Mouse (Mus musculus) small intestine, adult 2 months (tissue): Measurements from ENCODE around the gene Hist1h2bk. TPM values are rescaled to one million over a fixed set of nuclear protein-coding genes. Genes with fewer than 3 reads are reported as not detected.

Source experiments
- H3K27ac ChIP-seq: fragments of 200-500 bp; 2 replicates; pipeline ENCODE4 v1.5.1; 2012; ENCODE audit warnings: low read depth, low read length, control low read depth, inconsistent platforms; ENCODE audit not compliant: insufficient read depth
- H3K27me3 ChIP-seq: fragments of 200-500 bp; 2 replicates; pipeline ENCODE4 v1.6.1; 2012; ENCODE audit warnings: mild to moderate bottlenecking, moderate library complexity, low read length, inconsistent platforms; ENCODE audit not compliant: control insufficient read depth, insufficient read depth
- H3K36me3 ChIP-seq: fragments of 200-500 bp; 2 replicates; pipeline ENCODE4 v1.6.1; 2012; ENCODE audit warnings: mild to moderate bottlenecking, low read length, control low read depth, inconsistent platforms; ENCODE audit not compliant: control insufficient read depth, insufficient read depth
- H3K4me1 ChIP-seq: fragments of 200-500 bp; 2 replicates; pipeline ENCODE4 v1.6.1; 2012; ENCODE audit warnings: low read length, inconsistent platforms, mixed read lengths; ENCODE audit not compliant: control insufficient read depth, insufficient read depth, insufficient read length
- H3K4me3 ChIP-seq: fragments of 200-500 bp; 2 replicates; pipeline ENCODE4 v1.5.1; 2012; ENCODE audit warnings: low read depth, mild to moderate bottlenecking, control low read depth, inconsistent platforms, low read length, moderate library complexity
- CTCF ChIP-seq: fragments of 200-500 bp; IDR thresholded peaks from 2 replicates; pipeline ENCODE4 v1.5.1; 2012; ENCODE audit warnings: low read depth, mild to moderate bottlenecking, control low read depth, inconsistent platforms, low read length, moderate library complexity, mixed read lengths; ENCODE audit not compliant: insufficient replicate concordance, insufficient read length; ENCODE audit errors: extremely low read depth
- POLR2A ChIP-seq: fragments of 200-500 bp; IDR thresholded peaks from 2 replicates; pipeline ENCODE4 v1.6.1; 2012; ENCODE audit warnings: low read depth, mild to moderate bottlenecking, control low read depth, inconsistent platforms, low read length, moderate library complexity
- WGBS: fragments of 180-500 bp; shearing (Covaris S2); methylation state at CpG from one replicate; pipeline ENCODE4 v1.1.7; 2018; 5-methylcytosine and 5-hydroxymethylcytosine counted together
- polyA plus RNA-seq: library from polyadenylated mRNA; depleted of rRNA; stranded (reverse); fragments of >200 nt; gene quantifications from 2 replicates; pipeline ENCODE4 v1.2.3, GENCODE M21; 2012

Hist1h2bk gene
- polyA plus RNA-seq, 1 experiment, result 41.4 TPM

DNA sequence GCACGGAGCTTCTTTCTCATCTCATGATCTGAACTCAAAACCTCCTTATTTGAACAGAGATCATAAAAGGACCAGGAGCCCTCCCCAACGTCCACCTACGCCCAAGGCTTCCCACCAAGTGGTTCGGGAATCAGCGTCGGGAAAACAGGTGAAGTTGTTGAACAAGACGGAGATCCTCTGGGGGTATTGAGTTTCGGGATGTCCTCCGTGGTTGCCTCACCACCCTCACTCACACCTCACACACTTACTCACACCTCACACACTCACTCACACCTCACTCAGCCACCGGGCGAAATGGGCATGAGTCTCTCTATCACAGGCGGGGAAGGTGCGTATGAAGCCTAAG lies 38.9 kb upstream of the Hist1h2bk start:
- TF ChIP-seq CTCF, result no peak
- TF ChIP-seq POLR2A, result no peak
- 9% methylated on average over 13 of the region's 13 CpGs for WGBS
- peaks cover 59% of the 10 kb centered on the region for H3K27me3 ChIP-seq
- H3K4me3 ChIP-seq, result peak overlapping the region; percentile 24
- H3K27ac ChIP-seq, result no peak overlapping the region
- no peaks in the 10 kb centered on the region for H3K36me3 ChIP-seq
- peaks cover 6% of the 10 kb centered on the region; the same call in 1 of the 2 replicates for H3K4me1 ChIP-seq

DNA sequence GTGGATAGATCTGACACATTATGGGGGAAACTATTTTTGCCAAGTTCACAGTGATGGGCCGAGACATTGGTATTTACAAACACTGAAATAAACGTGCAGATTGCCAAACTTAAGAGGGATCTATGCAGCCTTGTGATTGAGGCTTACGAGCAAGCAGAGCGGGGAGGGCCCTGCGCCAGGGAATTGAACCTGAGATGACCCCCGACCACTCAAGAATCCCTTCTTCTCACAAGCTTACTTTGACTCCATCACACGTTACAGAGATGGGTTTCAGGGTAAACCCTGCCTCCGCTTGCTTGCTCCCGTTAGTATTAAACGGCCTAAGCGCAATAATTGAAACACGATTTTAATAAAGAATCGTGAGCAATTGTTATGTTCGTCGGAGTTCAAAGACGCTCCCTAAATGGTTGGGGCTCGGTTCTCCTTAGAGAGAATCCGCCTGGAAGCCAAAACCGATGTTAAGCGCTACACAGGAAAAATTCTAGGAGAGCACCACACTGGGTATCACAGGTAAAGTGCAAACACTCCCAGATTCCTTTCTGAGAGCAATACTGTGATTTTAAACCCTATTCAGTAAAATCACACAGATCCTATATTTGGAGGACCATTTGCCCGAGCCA lies 38.4 kb upstream of the Hist1h2bk start:
- Histone ChIP-seq H3K27ac (no peak overlapping the region), H3K36me3 (no peaks in the 10 kb centered on the region), H3K4me3 (no peak overlapping the region), H3K27me3 (peaks cover 59% of the 10 kb centered on the region), H3K4me1 (peaks cover 6% of the 10 kb centered on the region; the same call in 1 of the 2 replicates)
- 10% methylated on average over 21 of the region's 21 CpGs for WGBS
- TF ChIP-seq POLR2A (no peak), CTCF (no peak)

GRCm38 (mm10) chr13:21997821-21998220 lies 37.8 kb upstream of the Hist1h2bk start:
- Histone ChIP-seq H3K4me3 (no peak overlapping the region), H3K27me3 (peaks cover 56% of the 10 kb centered on the region), H3K4me1 (peaks cover 6% of the 10 kb centered on the region; the same call in 1 of the 2 replicates), H3K27ac (no peak overlapping the region), H3K36me3 (no peaks in the 10 kb centered on the region)
- TF ChIP-seq POLR2A (no peak), CTCF (no peak)
- 17% methylated on average over 4 of the region's 4 CpGs for WGBS

DNA sequence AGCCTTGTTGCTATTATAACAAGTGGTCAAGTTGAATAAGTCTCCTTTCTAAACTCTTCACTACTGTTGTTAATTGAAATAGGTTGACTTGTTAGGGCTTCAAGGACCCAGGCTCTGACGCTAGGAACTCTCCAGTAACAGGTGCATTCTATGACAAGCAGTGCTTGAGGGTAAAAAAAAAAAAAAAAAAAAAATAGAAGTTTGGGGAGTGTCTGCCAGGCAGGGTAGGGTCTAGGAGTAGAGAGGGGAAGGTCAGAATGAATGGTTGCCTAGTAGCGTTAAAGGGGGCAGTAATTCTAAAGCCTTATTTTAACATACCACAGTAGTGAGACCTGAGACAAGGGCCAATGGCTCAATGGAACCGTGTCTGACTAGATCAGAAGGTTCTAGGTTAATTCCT lies 37.3 kb upstream of the Hist1h2bk start:
- no peaks in the 10 kb centered on the region for H3K36me3 ChIP-seq
- no peak overlapping the region for H3K27ac ChIP-seq
- H3K27me3 ChIP-seq, result peaks cover 61% of the 10 kb centered on the region
- peaks cover 6% of the 10 kb centered on the region; the same call in 1 of the 2 replicates for H3K4me1 ChIP-seq
- WGBS, result 50% methylated on average over 3 of the region's 3 CpGs
- TF ChIP-seq POLR2A (no peak), CTCF (no peak)
- H3K4me3 ChIP-seq, result no peak overlapping the region

GRCm38 (mm10) chr13:21999147-21999546 lies 36.5 kb upstream of the Hist1h2bk start:
- 51% methylated on average over 4 of the region's 4 CpGs for WGBS

DNA sequence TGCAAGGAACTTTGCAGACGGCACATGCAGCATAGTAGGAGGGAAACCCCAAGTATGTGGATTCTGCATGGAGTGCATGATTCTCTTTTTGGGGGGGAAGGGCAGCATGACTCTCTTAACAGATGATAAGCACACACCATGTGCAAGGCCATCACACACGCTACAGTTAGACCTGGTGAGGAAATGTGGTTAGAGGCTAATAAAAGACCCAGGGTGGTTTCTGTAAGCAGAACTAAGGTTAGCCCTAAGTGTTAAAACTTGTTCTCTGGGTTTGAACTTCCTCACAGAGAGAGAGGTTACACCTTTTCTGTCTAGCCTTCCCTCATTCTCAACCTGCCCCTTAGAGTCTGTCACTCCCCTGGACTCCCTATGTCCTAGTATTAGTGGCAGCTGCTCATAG lies 34.3 kb upstream of the Hist1h2bk start:
- WGBS, result 63% methylated on average over 2 of the region's 2 CpGs
- no peaks in the 10 kb centered on the region for H3K36me3 ChIP-seq
- TF ChIP-seq CTCF, result no peak
- TF ChIP-seq POLR2A, result no peak
- H3K4me3 ChIP-seq, result no peak overlapping the region
- peaks cover 70% of the 10 kb centered on the region for H3K27me3 ChIP-seq
- H3K4me1 ChIP-seq, result peaks cover 6% of the 10 kb centered on the region
- no peak overlapping the region for H3K27ac ChIP-seq

More at GRCm38 (mm10) chr13:21999147-21999546, 36.5 kb upstream of the Hist1h2bk start:
- no peak overlapping the region for H3K27ac ChIP-seq
- peaks cover 64% of the 10 kb centered on the region for H3K27me3 ChIP-seq
- no peak overlapping the region for H3K4me3 ChIP-seq
- no peak for TF ChIP-seq POLR2A
- peaks cover 6% of the 10 kb centered on the region; the same call in 1 of the 2 replicates for H3K4me1 ChIP-seq
- H3K36me3 ChIP-seq, result no peaks in the 10 kb centered on the region

DNA sequence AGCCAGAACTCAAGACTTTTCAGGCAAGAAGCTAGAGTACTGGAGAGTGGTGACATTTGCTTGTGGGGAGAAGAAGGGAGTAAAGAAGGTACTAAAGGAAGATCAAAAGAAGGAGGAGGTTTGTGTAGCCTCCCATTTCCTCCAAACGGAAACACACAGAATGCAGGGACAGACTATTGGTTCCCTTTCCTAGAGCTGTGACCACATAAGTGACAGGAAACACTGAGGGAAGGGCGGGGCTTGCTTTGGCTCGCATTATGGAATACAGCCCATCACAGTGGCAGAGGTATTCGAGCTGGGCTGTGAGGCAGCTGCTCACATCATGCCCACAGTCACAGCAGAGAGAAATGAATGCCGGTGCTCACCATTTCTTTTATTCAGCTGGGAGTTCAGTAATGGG lies 33.8 kb upstream of the Hist1h2bk start:
- no peak for TF ChIP-seq CTCF
- no peak for TF ChIP-seq POLR2A
- no peak overlapping the region for H3K27ac ChIP-seq
- no peak overlapping the region for H3K4me3 ChIP-seq
- peaks cover 9% of the 10 kb centered on the region for H3K4me1 ChIP-seq
- peaks cover 69% of the 10 kb centered on the region for H3K27me3 ChIP-seq
- H3K36me3 ChIP-seq, result no peaks in the 10 kb centered on the region
- 37% methylated on average over 5 of the region's 5 CpGs for WGBS
